Mouse (Mus musculus) lung, embryonic 16.5 days (tissue): Measurements from ENCODE around the gene Trem1. TPM values are rescaled to one million over a fixed set of nuclear protein-coding genes. Genes with fewer than 3 reads are reported as not detected.

Source experiments
- ATAC-seq: fragments of 200-750 bp; cut with Nextera tagmentation; 2 replicates; pipeline ENCODE4 v1.8.0; 2017; ENCODE audit warnings: low read depth, mild to moderate bottlenecking, moderate library complexity
- H3K27ac ChIP-seq: fragments of 300-500 bp; sonication (generic); 2 replicates; pipeline ENCODE4 v1.5.1; 2014; ENCODE audit warnings: mild to moderate bottlenecking, control low read depth, low read length
- H3K27me3 ChIP-seq: fragments of 300-500 bp; sonication (generic); 2 replicates; pipeline ENCODE4 v1.6.1; 2014; ENCODE audit warnings: low read depth, low read length, mixed read lengths; ENCODE audit not compliant: control insufficient read depth, insufficient read depth
- H3K36me3 ChIP-seq: fragments of 300-500 bp; sonication (generic); 2 replicates; pipeline ENCODE4 v1.6.1; 2014; ENCODE audit warnings: low read length; ENCODE audit not compliant: control insufficient read depth, insufficient read depth
- H3K4me1 ChIP-seq: fragments of 300-500 bp; sonication (generic); replicated peaks from 2 replicates; pipeline ENCODE4 v1.6.1; 2014; ENCODE audit warnings: low read length, mixed read lengths; ENCODE audit not compliant: control insufficient read depth, insufficient read depth
- H3K4me2 ChIP-seq: fragments of 300-500 bp; sonication (generic); 2 replicates; pipeline ENCODE4 v1.6.1; 2014; ENCODE audit warnings: low read depth, low read length, control low read depth
- H3K4me3 ChIP-seq: fragments of 300-500 bp; sonication (generic); 2 replicates; pipeline ENCODE4 v1.5.1; 2014; ENCODE audit warnings: mild to moderate bottlenecking, low read length, control low read depth
- H3K9ac ChIP-seq: fragments of 300-500 bp; sonication (generic); 2 replicates; pipeline ENCODE4 v1.6.1; 2014; ENCODE audit warnings: low read length, control low read depth
- H3K9me3 ChIP-seq: fragments of 300-500 bp; sonication (generic); 2 replicates; pipeline ENCODE4 v1.6.1; 2016; ENCODE audit warnings: low read length; ENCODE audit not compliant: control insufficient read depth
- WGBS: fragments of 180-500 bp; shearing (Covaris S2); extraction: QIAGEN DNeasy Blood & Tissue Kit; methylation state at CpG from one replicate; pipeline ENCODE4 v1.1.7; 2014; 5-methylcytosine and 5-hydroxymethylcytosine counted together
- polyA plus RNA-seq: library from polyadenylated mRNA; unstranded; fragments of >200 nt; fragmentation: Nextera tagmentation; extraction: Ambion mirVana; gene quantifications from 2 replicates; pipeline ENCODE4 v1.2.1, GENCODE M21; 2015

Gene Trem1
- 0.20 and 0.43 TPM in 2 replicates for polyA plus RNA-seq

GRCm38 (mm10) chr17:48232518-48232917, at the start of gene Trem1:
Trem1 (plus strand) TSS chr17:48232768.
- 77% methylated on average over 6 of the region's 6 CpGs for WGBS

GRCm38 (mm10) chr17:48185252-48185651, 47.3 kb upstream of the Trem1 start:
- no peaks in the 10 kb centered on the region for H3K27me3 ChIP-seq

More at GRCm38 (mm10) chr17:48232518-48232917, at the start of gene Trem1:
- H3K4me1 ChIP-seq, result no peaks in the 10 kb centered on the region
- H3K4me3 ChIP-seq, result no peak within 1 kb of the TSS
- H3K9ac ChIP-seq, result no peak within 1 kb of the TSS
- no peak for ATAC-seq
- H3K27me3 ChIP-seq, result no peaks in the 10 kb centered on the region
- H3K36me3 ChIP-seq, result no peaks in the 10 kb centered on the region
- no peak within 1 kb of the TSS for H3K27ac ChIP-seq
- no peak within 1 kb of the TSS for H3K4me2 ChIP-seq
- H3K9me3 ChIP-seq, result no peaks in the 10 kb centered on the region

DNA sequence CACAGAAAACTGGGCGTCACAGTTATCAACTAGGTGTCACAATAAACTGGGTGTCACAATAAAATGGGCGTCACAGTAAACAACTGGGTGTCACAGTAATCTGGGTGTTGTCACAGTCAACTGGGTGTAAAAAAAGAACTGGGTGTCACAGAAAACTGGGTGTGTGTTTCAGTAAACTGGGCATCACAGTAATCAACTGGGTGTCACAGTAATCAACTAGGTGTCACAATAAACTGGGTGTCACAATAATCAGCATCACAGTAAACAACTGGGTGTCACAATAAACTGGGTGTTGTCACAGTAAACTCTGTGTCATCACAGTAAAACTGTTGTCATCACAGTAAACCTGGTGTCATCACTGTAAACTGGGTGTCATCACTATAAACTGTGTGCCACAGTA, 40.2 kb upstream of the Trem1 start:
- Histone ChIP-seq H3K4me2 (no peak overlapping the region), H3K4me3 (no peak overlapping the region), H3K9ac (no peak overlapping the region), H3K9me3 (no peaks in the 10 kb centered on the region), H3K4me1 (no peaks in the 10 kb centered on the region), H3K27ac (no peak overlapping the region), H3K27me3 (no peaks in the 10 kb centered on the region), H3K36me3 (no peaks in the 10 kb centered on the region)
- 55% methylated on average over 2 of the region's 2 CpGs for WGBS
- ATAC-seq, result no peak

More at GRCm38 (mm10) chr17:48185252-48185651, 47.3 kb upstream of the Trem1 start:
- H3K4me2 ChIP-seq, result no peak overlapping the region
- no peaks in the 10 kb centered on the region for H3K36me3 ChIP-seq
- no peaks in the 10 kb centered on the region for H3K9me3 ChIP-seq
- H3K4me3 ChIP-seq, result no peak overlapping the region
- ATAC-seq, result no peak
- 39% methylated on average over 5 of the region's 5 CpGs for WGBS
- H3K9ac ChIP-seq, result no peak overlapping the region
- no peaks in the 10 kb centered on the region for H3K4me1 ChIP-seq
- H3K27ac ChIP-seq, result no peak overlapping the region

- Histone ChIP-seq H3K9ac (no peak overlapping the region), H3K4me1 (no peaks in the 10 kb centered on the region), H3K9me3 (peaks cover 17% of the 10 kb centered on the region), H3K4me3 (no peak overlapping the region), H3K4me2 (no peak overlapping the region), H3K36me3 (no peaks in the 10 kb centered on the region), H3K27ac (no peak overlapping the region), H3K27me3 (no peaks in the 10 kb centered on the region)
- WGBS, result 93% methylated on average over 12 of the region's 12 CpGs
- no peak for ATAC-seq
Observed at GRCm38 (mm10) chr17:48203086-48203485, 29.5 kb upstream of the Trem1 start.

DNA sequence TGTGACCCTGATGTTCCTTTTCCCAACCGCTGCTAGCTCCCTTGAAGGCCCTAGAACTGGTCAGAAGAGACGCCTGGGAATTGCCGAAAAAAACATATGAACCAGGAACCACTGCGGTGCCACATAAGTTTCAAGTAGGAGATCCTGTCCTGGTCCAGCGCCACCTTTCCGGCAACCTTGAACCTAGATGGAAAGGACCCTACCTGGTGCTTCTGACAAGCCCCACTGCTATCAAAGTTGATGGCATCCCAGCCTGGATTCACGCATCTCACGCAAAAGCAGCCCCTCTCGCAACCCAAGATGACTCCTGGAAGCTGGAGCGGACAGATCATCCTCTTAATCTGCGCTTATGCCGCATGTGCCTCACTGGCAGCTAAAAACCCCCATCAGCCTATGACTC, 20.0 kb upstream of the Trem1 start:
- no peak overlapping the region for H3K4me3 ChIP-seq
- WGBS, result 93% methylated on average over 12 of the region's 12 CpGs
- no peak overlapping the region for H3K27ac ChIP-seq
- no peaks in the 10 kb centered on the region for H3K4me1 ChIP-seq
- H3K27me3 ChIP-seq, result no peaks in the 10 kb centered on the region
- H3K9me3 ChIP-seq, result no peaks in the 10 kb centered on the region
- H3K4me2 ChIP-seq, result no peak overlapping the region
- no peaks in the 10 kb centered on the region for H3K36me3 ChIP-seq
- H3K9ac ChIP-seq, result no peak overlapping the region
- no peak for ATAC-seq

DNA sequence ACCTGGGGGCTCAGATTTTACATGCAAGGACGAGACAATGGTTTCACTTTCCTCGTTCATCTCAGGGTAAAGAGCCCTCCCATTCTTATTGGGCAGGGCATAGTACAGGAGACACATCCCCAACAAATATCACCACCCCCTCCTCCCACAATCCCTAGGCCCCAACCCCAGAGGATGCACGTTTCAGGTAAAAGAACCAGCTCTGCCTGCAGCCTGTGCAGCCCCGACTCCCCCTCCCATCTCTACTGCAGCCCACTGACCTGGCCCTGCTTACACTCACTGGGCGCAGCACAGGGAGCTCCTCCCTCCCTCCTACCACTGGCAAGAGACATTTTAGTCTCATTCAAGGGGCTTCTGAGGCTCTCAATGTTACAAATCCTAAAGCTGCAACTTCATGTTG, 19.1 kb upstream of the Trem1 start:
- Histone ChIP-seq H3K27ac (no peak overlapping the region), H3K9ac (no peak overlapping the region), H3K4me2 (no peak overlapping the region), H3K4me3 (no peak overlapping the region), H3K4me1 (no peaks in the 10 kb centered on the region), H3K27me3 (no peaks in the 10 kb centered on the region), H3K9me3 (no peaks in the 10 kb centered on the region), H3K36me3 (no peaks in the 10 kb centered on the region)
- WGBS, result 65% methylated on average over 5 of the region's 5 CpGs
- ATAC-seq, result no peak

- no peak overlapping the region for H3K9ac ChIP-seq
- 77% methylated on average over 1 of the region's 1 CpGs for WGBS
- no peak overlapping the region for H3K4me3 ChIP-seq
- no peaks in the 10 kb centered on the region for H3K27me3 ChIP-seq
- no peaks in the 10 kb centered on the region for H3K9me3 ChIP-seq
- no peaks in the 10 kb centered on the region for H3K4me1 ChIP-seq
- no peak overlapping the region for H3K4me2 ChIP-seq
- ATAC-seq, result no peak
- H3K36me3 ChIP-seq, result no peaks in the 10 kb centered on the region
- H3K27ac ChIP-seq, result no peak overlapping the region
Observed at GRCm38 (mm10) chr17:48215429-48215828, 17.1 kb upstream of the Trem1 start.

GRCm38 (mm10) chr17:48230680-48231079, 1.9 kb upstream of the Trem1 start:
- Histone ChIP-seq H3K9ac (no peak overlapping the region), H3K9me3 (no peaks in the 10 kb centered on the region), H3K4me2 (no peak overlapping the region), H3K4me3 (no peak overlapping the region), H3K36me3 (no peaks in the 10 kb centered on the region), H3K27me3 (no peaks in the 10 kb centered on the region), H3K4me1 (no peaks in the 10 kb centered on the region), H3K27ac (no peak overlapping the region)
- WGBS, result 68% methylated on average over 7 of the region's 7 CpGs
- ATAC-seq, result no peak

DNA sequence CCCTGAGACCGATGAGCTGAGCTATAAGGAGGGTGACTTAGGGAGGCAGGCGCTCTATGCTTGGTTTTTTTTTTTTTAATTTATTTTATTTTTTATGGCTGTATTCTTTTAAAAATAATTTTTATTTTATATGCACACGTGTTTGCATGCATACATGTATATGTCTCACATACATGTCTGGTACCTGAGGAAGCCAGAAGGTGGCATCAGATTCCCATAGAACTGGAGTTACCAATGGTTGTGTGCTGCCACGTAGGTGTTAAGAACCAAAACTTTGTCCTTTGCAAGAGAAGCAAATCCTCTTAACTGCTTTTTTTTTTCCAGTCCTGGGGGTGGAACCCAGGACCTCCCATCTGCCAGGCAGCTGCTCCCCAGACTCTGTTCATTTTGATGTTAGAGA, 1.2 kb downstream of the Trem1 start:
- no peaks in the 10 kb centered on the region for H3K4me1 ChIP-seq
- H3K4me2 ChIP-seq, result no peak overlapping the region
- H3K9ac ChIP-seq, result no peak overlapping the region
- H3K9me3 ChIP-seq, result no peaks in the 10 kb centered on the region
- no peak overlapping the region for H3K27ac ChIP-seq
- WGBS, result 87% methylated on average over 4 of the region's 4 CpGs
- no peaks in the 10 kb centered on the region for H3K36me3 ChIP-seq
- no peak for ATAC-seq
- no peaks in the 10 kb centered on the region for H3K27me3 ChIP-seq
- H3K4me3 ChIP-seq, result no peak overlapping the region

- H3K9ac ChIP-seq, result no peak overlapping the region
- no peak overlapping the region for H3K4me2 ChIP-seq
- no peak overlapping the region for H3K4me3 ChIP-seq
- no peak overlapping the region for H3K27ac ChIP-seq
- no peaks in the 10 kb centered on the region for H3K9me3 ChIP-seq
- 51% methylated on average over 5 of the region's 5 CpGs for WGBS
- ATAC-seq, result no peak
- no peaks in the 10 kb centered on the region for H3K27me3 ChIP-seq
- H3K4me1 ChIP-seq, result no peaks in the 10 kb centered on the region
- H3K36me3 ChIP-seq, result no peaks in the 10 kb centered on the region
Observed at GRCm38 (mm10) chr17:48234550-48234949, 2.0 kb downstream of the Trem1 start.
